Mouse (Mus musculus): ENCODE measurements around the gene Hcst.

The Hcst gene

DNA sequence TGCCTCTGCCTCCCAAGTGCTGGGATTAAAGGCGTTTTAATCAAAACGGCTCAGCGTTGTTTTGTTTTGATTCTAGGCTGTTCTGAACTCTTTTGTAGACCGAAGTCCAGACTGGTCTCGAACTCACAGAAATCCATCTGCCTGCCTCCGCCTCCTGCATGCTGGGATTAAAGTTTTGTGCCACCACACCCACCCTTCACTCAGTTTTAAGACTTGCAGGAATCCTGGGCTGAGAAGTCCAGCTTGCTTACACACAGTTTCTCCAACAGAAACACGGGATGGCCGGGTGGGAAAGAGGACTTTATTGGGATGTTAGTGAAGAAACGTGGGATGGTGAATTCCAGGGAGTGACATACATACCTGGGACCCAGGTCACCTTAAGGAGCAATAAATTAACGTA is 15.0 kb upstream of the Hcst start:
- no peak for DNase-seq (ENCODE audit: extremely low read depth, insufficient read length, low spot score)

DNA sequence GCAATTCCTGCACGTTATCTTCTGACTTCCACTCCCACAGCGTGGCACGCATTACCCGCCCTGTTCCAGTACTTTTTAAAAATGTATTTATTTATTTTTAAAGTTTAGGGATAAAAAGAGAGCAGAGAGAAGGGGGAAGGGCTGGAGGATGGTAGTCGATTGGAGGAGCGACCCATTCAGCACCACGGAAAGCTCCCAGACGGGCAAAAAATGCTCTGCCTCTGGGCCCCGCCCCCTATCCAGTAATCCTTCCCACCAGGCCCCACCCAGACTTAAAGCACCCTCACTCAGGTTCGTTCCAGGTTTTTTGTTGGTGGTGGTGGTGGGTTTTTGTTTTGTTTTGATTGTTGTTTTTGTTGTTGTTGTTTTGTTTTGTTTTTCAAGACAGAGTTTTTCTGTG is 14.6 kb upstream of the Hcst start:
- no peak for DNase-seq (ENCODE audit: extremely low read depth, insufficient read length, low spot score)

DNA sequence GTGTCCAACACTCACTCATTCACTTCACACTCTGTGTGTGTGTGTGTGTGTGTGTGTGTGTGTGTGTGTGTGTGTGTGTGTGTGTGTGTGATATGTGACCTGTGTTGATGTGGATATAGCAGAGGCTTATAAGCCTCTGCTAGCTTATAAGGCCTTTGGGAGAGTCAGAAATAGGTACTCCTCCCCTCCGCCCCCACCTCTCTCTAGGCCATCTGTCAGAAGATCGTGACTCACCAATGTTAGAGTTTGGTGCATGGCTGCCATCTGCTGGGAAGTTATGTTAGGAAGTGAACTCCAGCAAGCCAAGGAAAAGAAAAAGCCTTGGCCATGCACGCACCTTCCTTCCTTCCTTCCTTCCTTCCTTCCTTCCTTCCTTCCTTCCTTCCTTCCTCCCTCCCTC is 12.1 kb upstream of the Hcst start:
- peak; percentile 37 for DNase-seq (ENCODE audit: extremely low read depth, insufficient read length, low spot score)

DNA sequence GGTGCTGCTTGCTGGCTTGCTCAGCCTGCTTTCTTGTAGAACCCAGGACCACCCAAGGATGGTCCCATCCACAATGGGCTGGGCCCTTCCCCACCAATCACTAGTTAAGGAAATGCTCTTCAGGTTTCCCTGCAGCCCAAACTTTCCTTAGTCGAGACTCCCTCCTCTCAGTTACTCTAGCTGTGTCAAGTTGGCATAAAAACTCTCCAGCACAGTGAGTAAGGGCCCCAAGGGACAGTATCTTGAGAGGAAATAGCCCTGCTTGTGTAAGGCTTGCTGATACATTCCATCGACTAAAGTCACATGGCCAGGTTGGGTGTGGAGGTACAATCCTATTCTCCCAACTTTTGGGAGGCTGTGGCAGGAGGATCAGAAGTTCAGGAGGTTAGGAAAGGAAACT is 10.5 kb upstream of the Hcst start:
- peak; percentile 66 for DNase-seq (ENCODE audit: extremely low read depth, insufficient read length, low spot score)

DNA sequence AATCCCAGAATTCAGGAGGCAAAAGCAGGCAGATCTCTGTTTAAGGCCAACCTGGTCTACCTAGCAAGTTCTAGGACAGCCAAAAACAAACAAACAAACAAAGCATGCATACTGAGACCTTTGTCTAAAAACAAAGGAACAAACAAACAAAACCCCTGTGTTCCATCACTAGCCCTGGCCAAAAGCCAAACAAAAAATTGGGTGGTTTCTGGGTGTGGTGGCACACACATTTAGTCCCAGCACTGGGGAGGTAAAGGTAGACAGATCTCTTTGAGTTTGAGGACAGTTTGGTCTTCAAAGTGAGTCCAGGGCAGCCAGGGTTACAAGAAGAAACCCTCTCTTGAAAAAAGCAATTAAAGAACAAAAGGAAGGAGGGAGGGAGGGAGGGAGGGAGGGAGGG is 9.7 kb upstream of the Hcst start:
- no peak for DNase-seq (ENCODE audit: extremely low read depth, insufficient read length, low spot score)

DNA sequence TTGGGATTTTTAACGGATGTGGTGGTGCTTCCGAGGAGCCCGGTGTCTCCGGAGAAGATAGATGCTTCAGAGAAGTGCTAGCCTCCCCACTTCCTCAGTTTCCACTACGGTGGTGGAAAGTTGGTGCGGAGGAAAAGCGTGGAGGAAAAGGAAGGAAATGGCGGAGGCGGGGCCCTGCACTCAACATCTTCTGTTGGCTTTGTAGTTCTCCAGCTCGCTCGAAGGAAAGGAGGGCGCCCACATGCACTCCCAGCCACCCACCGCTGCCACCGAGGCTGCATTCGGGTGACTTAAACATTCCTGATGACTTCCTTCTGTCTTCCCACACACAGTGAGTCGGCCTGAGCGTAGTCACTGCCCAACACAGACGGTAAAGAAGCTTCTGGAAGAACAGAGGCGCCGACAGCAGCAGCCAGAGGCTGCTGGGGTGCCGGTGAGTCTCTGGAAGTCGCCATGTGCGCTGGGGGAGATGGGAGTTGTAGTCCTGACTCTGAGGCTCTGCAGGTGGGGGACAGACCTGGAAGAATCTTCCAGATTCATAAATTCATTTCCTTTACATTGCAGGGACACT is 3.5 kb upstream of the Hcst start:
- no peak for DNase-seq (ENCODE audit: extremely low read depth, insufficient read length, low spot score)

DNA sequence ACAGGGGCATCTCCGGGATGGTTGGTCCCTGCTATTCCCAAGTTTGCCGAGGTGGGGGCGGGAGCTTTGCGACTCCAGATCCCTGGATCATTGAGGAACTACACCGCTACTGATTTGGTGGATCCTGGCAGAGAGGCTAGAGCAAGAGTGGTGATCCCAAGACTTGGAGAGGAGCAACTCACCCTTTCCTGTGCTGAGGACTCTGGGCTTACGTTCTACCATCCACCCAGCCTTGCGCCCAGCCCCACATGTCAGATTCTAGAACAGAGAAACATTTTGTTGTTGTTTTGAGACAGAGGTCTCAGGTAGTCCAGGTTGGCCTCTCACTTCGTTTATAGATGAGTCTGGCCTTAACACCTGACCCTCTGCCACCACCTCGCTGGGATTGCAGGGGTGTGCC is 2.9 kb upstream of the Hcst start:
- no peak for DNase-seq (ENCODE audit: extremely low read depth, insufficient read length, low spot score)

DNA sequence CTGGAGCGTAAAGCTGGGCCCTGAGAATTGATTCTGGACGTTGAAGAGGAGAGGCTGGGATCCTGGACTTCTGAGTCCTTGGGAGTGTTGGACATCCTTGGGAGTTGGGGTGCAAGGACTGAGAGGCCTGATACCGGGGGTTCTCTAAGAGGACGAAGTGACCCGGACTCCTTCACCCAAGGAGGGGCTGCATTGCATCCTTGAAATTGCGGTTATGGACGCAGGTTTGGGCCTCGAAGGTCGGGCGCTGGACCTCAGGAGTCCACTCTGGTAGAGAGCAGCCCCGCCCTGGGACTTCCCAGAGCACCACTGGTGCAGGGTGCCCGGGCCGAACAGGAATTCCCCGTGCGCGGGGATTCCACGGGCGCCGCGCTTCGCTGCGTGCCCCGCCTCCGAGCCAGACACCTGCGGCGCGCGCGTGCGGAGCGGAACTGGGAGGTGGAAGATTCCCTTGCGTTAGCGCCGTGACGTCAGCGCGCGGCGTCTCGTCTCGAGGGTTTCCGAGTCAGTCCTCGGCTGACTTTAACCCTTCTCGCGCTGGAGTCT is 2.3 kb upstream of the Hcst start:
- DNase-seq (ENCODE audit: extremely low read depth, insufficient read length, low spot score): peak; percentile 89

DNA sequence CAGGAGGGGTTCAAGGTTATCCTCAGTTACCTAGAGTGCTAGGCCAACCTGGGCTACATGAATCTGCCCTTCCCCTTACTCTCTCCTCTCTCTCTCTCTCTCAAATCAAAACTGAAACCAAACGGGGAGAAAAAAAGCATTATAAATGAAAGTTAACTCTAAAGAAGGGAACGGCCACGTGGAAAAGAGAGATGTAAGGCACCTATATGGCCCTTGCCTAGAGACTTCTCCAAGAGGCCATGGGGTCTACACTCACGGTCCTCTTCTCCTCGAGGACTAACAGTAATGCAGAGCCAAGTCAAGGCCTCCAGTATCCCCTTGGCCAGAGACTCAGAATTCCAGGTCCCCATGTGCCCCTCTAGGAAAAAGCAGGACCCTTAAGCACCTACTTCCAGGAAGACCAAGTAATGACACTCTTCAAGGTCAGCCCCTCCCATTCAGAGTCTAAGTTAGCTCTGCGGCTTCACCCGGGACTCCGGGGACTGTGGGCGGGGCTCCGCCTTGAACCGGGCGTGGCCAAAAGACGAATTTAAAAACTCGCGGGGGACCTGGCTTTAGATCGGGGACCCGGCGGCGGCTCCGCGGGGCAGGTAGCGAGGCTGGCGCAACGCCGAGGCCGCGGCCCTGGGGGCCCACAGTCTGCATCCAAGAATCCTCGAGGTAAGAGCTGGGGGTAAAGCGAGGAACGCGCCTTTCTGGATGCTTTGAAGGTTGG is 1.7 kb upstream of the Hcst start, which contains the start of gene Nfkbid:
Nfkbid (plus strand) TSS at position 558 of the 715 bp plus-strand sequence.
- peak; percentile 86 for DNase-seq (ENCODE audit: extremely low read depth, insufficient read length, low spot score)

DNA sequence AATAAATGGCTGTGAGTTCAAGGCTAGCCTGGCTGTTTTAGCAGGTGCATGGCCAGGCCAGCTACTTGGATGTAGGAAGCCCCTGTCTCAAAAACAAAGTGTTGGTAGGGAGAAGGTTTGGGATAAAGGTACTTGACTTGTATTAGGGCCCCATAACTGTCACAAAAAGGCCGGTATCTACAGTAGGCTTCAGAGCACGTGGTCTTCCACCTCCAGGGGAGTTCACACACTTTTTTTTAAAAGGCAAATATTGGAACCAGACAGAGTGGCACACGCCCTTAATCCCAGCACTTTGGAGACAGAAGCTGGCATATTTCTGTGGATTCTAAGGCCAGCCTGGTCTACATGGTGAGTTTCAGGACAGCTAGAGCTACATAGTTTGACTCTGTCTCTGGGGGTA is 1.0 kb upstream of the Hcst start:
- no peak for DNase-seq (ENCODE audit: extremely low read depth, insufficient read length, low spot score)

DNA sequence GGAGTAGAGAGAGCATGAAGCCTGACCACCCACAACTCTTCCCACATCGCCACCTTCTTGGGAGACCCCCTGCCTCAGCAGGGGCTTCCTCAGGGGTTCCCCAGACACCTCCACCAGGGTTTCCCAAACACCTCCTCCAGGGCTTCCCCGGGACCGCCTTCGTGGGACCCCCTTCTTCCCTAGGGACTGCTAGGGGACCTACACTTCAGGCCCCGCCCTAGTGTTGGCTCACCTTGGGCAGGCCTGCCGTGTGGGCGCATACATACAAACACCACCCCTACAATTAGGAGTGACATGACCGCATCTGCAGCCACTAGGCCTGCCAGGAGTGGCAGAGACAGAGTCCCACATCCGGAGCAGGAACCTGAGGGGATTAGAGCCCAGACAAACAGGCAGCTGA is 1.8 kb downstream of the Hcst start:
- no peak for DNase-seq (ENCODE audit: extremely low read depth, insufficient read length, low spot score)

DNA sequence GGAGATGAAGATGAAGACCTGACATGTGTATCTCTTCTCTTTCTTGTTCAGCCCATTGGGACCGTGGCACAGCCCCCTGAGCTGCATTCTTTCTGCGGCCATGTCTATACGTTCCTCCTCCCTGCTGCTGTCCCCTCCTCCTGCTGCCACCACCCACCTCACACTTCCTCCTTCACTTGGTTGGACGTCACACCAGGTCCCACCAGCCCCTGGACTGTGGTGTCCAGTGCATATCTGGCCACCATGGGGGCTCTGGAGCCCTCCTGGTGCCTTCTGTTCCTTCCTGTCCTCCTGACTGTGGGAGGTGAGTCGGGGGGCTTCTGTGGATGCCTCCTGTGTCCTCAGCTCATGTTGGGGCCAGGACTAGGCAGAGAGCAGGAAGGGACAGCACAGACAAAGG is 6.1 kb downstream of the Hcst start, which contains the start of gene Tyrobp:
Tyrobp (plus strand) TSS at position 165 of the 400 bp plus-strand sequence.
- no peak for DNase-seq (ENCODE audit: extremely low read depth, insufficient read length, low spot score)

DNA sequence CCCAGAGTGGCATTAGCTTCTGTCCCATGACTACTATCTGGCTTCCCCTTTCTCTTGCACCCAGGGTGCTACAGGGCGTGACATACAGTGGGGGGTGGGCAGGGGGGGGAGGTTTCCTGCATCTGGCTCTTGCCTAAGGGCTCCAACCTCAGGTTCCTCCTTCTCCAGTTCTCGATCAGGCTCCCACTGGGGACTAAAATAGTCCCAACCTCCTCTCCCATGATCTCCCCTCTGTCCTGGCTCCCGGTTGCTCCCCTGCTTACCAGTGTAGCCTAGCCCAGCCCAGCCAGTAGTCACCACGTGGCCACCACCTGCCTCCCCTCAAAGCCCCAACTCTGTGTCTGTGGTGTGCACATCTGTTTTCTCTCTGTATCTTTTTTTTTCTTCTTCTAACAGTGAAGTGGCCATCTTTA is 6.9 kb downstream of the Hcst start:
- DNase-seq (ENCODE audit: extremely low read depth, insufficient read length, low spot score): no peak

DNA sequence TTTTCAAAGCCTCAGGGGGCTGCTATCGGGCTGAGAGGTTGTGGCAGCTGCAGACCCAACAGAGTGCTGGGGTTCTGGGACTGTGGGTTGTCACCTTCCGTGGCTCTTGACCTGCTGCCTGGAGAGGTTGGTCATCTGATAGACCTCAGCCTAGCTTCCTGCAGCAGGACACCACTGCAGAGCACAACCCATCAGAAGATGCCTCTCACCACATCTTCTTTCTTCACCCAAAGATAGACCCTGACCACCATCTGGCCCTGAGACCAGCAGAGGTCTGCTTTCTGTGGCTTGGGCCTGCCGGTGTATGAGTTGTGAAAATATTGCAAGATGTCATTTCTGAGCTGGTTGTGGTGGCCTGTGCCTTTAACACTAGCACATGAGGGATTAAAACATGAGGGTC is 8.6 kb downstream of the Hcst start:
- no peak for DNase-seq (ENCODE audit: extremely low read depth, insufficient read length, low spot score)

DNA sequence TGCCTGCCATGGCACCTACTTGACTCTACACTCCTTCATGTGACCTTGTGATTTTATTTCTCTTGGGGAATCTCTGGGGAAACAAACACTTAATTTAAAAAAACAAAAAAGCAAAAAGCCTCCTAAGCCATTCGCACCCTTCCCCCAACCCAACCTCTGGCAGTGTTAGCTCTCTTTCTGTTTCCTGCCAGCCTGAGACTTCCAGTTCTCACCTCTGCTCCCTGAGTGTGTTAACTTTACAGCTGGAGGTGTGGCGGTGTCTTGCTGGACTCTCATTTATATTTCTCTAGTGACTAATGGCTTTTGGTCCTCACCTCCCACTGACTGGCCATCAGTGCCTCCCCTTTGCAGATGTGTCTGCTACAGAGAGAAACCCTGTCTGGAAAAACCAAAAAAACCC is 9.9 kb downstream of the Hcst start:
- no peak for DNase-seq (ENCODE audit: extremely low read depth, insufficient read length, low spot score)

DNA sequence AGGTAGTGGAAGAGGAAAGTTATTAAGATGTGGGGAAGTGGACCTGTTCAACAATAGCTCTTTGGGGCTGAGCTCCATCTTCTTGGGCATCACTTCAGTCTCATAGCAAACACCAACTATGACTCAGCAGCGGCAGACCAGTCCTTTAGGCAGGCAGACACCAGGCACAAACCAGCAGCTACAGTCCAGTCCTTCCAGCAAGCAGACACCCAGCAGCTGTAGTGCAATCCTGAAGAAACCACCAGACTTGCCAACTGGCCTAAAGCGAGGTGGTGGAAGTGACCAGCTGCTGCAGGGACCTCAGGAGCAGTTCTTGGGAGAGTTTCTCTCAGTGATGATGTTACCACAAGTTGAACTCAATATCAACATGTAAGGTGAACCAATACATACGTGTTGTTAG is 11.0 kb downstream of the Hcst start:
- DNase-seq (ENCODE audit: extremely low read depth, insufficient read length, low spot score): no peak

DNA sequence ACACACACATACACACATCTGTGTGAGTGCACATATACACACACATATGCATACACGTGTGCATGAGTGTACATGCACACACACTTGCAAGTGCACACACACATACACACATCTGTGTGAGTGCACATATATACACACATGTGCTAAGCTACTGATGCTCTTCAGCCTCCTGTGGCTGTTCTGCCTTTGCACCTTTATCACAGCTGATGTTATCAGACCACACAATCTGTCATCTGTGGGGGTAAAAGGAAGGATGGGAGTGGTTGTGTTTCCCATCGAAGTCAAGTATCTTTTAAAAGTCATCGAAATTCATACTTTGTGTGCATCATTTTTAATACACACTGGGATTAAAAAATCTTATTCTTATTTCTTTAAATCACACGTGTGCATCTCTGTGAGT is 17.3 kb downstream of the Hcst start:
- DNase-seq (ENCODE audit: extremely low read depth, insufficient read length, low spot score): no peak

DNA sequence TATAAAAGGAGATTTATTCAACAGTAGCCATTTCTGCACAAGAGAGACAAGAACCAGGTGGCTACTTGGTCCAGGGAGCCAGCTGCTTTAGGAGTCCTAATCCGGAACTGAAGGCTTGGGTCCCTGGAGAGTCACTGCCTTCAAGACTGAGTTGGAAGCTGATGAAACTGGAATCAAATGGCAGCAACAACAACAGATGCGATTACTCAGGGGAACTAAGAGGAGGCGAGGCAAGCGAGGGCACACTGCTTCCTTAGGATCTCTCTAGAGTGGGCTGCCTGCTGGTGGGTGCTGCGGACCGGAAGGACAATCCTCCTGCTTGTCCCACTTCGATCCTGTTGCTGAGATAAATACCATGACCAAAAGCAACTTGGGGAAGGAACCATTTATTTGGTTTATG is 20.0 kb downstream of the Hcst start:
- DNase-seq (ENCODE audit: extremely low read depth, insufficient read length, low spot score): no peak

DNA sequence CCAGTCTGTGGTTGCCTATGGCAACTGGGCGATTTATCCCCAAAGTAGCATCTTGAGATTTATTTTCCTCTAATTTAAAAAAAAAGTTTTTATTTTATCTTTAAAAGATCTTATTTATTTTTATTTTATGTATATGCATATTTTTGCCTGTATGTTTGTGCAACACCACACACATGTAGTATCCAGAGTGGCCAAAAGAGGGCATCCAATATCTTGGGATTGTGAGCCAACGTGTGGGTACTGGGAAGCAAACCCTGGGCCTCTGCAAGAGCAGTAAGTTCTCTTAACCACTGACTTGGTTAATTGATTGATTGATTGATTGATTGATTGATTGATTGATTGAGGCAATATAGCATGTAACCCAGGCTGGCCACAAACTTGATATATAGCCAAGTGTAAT is 24.8 kb downstream of the Hcst start:
- no peak for DNase-seq (ENCODE audit: extremely low read depth, insufficient read length, low spot score)

DNA sequence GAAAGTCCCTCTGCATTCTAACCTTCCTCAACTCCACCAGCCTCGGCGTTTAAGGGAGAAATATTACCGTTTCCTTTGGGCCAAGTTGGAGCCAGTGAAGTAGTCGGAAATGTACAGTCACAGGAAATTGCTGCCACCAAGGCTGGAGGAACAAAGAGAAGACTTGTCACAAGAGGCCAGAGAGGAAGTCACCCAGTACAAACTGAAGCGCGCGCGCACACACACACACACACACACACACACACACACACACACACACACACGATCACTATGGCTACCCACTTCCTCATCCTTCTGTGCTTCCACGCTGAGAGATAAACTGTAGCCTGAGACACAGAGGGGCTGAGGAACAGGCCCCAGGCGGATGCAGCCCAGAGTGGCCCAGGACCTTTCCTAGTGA is 25.3 kb downstream of the Hcst start:
- peak; percentile 17 for DNase-seq (ENCODE audit: extremely low read depth, insufficient read length, low spot score)

DNA sequence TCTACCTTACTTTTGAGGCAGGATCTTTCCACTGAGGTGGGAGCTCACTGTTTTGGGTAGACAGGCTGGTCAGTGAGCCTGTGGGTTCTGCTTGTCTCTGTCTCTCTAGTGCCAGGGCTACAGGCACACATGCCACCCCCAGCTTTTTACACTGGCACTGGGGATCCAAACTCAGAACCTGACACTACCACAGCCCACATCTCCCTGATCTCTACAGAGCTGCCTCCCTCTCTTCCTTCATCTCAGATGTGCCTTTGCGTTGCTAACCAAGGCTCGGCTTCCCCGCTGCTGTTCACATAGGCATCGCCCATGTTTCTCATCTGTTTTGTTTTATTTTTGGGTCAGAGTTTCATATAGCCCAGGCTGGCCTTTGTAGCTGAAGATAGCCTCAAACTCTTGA is 26.0 kb downstream of the Hcst start:
- no peak for DNase-seq (ENCODE audit: extremely low read depth, insufficient read length, low spot score)

DNA sequence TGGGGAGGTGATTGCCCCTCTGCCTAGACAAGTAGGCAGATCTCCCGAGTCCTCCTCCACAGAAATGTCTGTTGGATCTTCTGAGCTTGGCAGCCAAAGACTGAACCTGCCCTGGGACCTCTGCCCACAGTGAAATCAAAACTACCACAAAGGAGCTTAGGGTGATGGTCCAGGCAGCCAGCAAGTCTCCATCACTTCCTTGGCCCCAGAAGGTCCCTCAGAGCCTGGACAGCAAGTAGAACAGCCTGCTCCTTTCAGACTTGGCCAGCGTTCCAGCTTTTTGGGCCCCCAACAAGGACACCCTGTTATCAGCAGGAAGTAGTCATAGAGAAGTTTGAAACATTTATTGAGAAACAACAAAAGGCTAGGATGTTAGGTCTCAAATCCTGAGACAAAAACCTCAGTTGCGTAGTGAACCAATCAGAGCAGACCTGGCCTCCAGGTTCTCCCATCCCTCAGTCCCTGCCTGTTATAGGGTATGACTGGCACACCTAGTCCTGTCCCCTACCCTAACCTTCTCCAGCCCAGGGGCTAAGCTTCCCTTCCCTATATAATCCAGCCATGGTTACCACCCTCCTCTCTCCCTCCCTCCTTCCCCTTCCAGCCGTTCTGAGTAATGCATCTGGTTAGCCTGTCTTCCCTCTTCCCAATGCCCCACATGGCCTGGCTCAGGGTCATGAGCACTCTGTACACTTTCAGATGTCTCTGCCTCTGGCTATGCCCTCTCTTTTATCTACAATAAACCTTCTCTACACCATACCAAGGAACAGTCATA is 26.7 kb downstream of the Hcst start:
- DNase-seq (ENCODE audit: extremely low read depth, insufficient read length, low spot score): no peak
